Mouse (Mus musculus) embryonic facial prominence, embryonic 15.5 days (tissue): ENCODE data around the gene Tmem171. TPM values are rescaled to one million over a fixed set of nuclear protein-coding genes. Genes with fewer than 3 reads are reported as not detected.

Experiments
- ATAC-seq: fragments of 200-750 bp; cut with Nextera tagmentation; 2 replicates; pipeline ENCODE4 v1.8.0; 2017; ENCODE audit warnings: low read depth, moderate TSS enrichment; ENCODE audit not compliant: insufficient number of reproducible peaks, low FRiP score, low TSS enrichment
- H3K27ac ChIP-seq: fragments of 300-500 bp; sonication (generic); replicated peaks from 2 replicates; pipeline ENCODE4 v1.5.1; 2015; ENCODE audit warnings: mild to moderate bottlenecking, inconsistent platforms
- H3K27me3 ChIP-seq: fragments of 300-500 bp; sonication (generic); 2 replicates; pipeline ENCODE4 v1.6.1; 2015; ENCODE audit warnings: inconsistent platforms
- H3K36me3 ChIP-seq: fragments of 300-500 bp; sonication (generic); 2 replicates; pipeline ENCODE4 v1.6.1; 2015; ENCODE audit warnings: mild to moderate bottlenecking, inconsistent platforms
- H3K4me1 ChIP-seq: fragments of 300-500 bp; sonication (generic); 2 replicates; pipeline ENCODE4 v1.6.1; 2015; ENCODE audit warnings: inconsistent platforms
- H3K4me2 ChIP-seq: fragments of 300-500 bp; sonication (generic); replicated peaks from 2 replicates; pipeline ENCODE4 v1.6.1; 2015; ENCODE audit warnings: mild to moderate bottlenecking, inconsistent platforms
- H3K4me3 ChIP-seq: fragments of 300-500 bp; sonication (generic); replicated peaks from 2 replicates; pipeline ENCODE4 v1.5.1; 2015; ENCODE audit warnings: mild to moderate bottlenecking, inconsistent platforms
- H3K9ac ChIP-seq: fragments of 300-500 bp; sonication (generic); 2 replicates; pipeline ENCODE4 v1.6.1; 2015; ENCODE audit warnings: inconsistent platforms
- H3K9me3 ChIP-seq: fragments of 300-500 bp; sonication (generic); replicated peaks from 2 replicates; pipeline ENCODE4 v1.6.1; 2016; ENCODE audit warnings: inconsistent platforms
- WGBS: fragments of 180-500 bp; shearing (Covaris S2); methylation state at CpG from one replicate; pipeline ENCODE4 v1.1.7; 2015; 5-methylcytosine and 5-hydroxymethylcytosine counted together
- polyA plus RNA-seq: library from polyadenylated mRNA; unstranded; fragments of >200 nt; fragmentation: Nextera tagmentation; extraction: Ambion mirVana; gene quantifications from 2 replicates; pipeline ENCODE4 v1.2.1, GENCODE M21; 2015

Gene Tmem171
- polyA plus RNA-seq, 1 experiment from 2014 or later, result 0.69 TPM

DNA sequence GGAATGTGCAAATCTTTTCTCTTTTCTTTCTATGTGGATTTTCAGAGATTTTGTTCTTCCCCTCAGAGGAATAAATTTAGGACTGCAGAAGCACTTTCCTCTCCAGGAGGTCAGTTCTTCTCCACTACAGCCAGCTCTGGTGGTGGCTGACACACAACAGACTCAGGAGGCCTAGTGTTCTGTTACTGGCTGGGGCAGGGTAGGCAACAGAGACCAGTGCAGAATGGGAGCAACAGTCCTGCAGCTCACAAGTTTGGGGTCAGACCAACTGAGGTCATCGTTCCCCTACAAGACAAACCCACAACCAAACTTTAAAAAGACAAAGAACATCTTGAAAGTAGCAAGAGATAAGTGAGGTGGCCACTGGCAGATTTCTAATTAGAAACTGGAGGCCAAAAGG, 16.0 kb upstream of the Tmem171 start:
- no peaks in the 10 kb centered on the region for H3K4me1 ChIP-seq
- H3K36me3 ChIP-seq, result no peaks in the 10 kb centered on the region
- H3K4me3 ChIP-seq, result no peak overlapping the region
- WGBS, result 86% methylated on average over 1 of the region's 1 CpGs
- H3K27ac ChIP-seq, result no peak overlapping the region
- no peak for ATAC-seq
- no peak overlapping the region for H3K9ac ChIP-seq
- no peaks in the 10 kb centered on the region for H3K27me3 ChIP-seq
- no peak overlapping the region for H3K4me2 ChIP-seq
- no peaks in the 10 kb centered on the region for H3K9me3 ChIP-seq

DNA sequence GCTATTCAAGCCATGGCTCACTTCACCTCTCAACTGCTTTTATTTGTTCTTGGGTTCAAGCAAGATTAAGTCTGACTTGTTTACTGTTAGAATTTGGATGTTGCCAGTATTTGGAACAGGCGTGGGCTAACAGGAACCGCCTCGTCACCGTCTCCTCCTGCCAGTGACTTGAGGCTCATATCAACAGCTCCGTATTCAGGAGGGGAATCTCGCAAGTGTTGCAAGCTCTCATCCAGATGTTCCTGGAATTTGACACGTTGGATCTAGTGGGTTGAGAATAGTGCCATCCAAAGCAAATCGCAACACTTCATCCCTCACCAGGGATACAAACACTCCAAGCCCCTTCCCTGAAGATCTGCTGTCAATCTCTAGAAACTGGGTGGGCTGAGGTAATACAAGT, 15.6 kb upstream of the Tmem171 start:
- Histone ChIP-seq H3K9me3 (no peaks in the 10 kb centered on the region), H3K9ac (no peak overlapping the region), H3K27me3 (no peaks in the 10 kb centered on the region), H3K4me2 (no peak overlapping the region), H3K27ac (no peak overlapping the region), H3K4me3 (no peak overlapping the region), H3K36me3 (no peaks in the 10 kb centered on the region), H3K4me1 (no peaks in the 10 kb centered on the region)
- ATAC-seq, result no peak
- 53% methylated on average over 8 of the region's 8 CpGs for WGBS

DNA sequence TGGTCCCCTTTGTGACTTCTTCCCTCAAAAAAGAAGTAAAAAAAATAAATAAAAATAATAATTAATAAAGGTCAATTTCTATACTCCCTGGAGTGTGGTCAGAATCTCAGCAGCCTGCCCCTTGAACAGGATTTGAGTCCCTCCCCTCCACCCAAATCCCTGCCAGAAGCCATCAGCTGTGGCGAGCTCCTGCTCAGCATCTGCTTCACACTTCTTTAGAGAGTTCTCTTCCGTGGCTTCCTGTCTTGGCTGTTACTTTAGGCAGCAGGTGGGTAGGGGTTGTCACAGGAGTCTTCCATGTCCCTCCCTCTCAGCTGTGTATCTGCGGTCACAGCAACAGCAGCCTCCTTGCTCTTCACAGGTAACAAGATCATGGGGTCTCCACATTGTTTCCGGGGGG, 10.9 kb upstream of the Tmem171 start:
- ATAC-seq, result no peak
- H3K9ac ChIP-seq, result no peak overlapping the region
- no peaks in the 10 kb centered on the region for H3K9me3 ChIP-seq
- no peak overlapping the region for H3K4me2 ChIP-seq
- H3K4me1 ChIP-seq, result no peaks in the 10 kb centered on the region
- WGBS, result 65% methylated on average over 4 of the region's 4 CpGs
- no peaks in the 10 kb centered on the region for H3K27me3 ChIP-seq
- no peak overlapping the region for H3K4me3 ChIP-seq
- no peaks in the 10 kb centered on the region for H3K36me3 ChIP-seq
- H3K27ac ChIP-seq, result no peak overlapping the region

DNA sequence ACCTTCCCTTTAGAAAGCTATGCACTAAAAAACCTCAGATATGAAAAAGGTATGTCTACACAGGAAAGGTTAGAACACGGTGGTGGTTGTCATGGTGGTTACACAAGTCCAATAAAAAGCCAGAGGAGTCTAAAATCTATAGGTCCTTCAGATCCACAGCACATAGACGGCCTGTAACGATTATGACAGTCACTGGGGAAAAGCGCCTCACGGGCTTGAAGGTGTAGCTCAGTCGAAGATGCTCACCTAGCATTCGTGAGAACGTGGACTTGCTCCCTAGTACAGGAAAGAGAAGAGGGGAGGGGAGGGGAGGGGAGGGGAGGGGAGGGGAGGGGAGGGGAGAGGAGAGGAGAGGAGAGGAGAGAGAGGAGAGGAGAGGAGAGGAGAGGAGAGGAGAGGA, 9.2 kb upstream of the Tmem171 start:
- 72% methylated on average over 8 of the region's 8 CpGs for whole genome bisulfite sequencing
- no peak for ATAC-seq

DNA sequence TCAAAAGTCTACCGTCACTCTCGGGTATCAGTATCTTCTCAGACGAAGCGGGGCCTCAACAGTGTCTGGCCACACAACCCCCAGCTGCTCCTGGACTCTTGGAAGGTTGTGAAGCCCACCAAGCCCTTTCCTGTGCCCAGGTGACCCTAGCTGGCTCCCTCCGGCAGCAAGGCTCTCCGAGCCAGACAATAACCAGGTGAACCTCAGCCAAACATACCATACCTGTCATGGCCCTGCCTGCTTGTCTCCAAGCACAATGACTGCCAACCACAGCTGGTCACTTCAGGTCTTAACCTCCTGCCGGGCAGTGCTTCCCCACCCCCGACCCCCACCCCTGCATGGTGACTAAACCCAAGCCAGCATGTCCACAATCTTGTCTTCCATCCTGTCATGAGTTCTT, 7.7 kb upstream of the Tmem171 start:
- H3K27me3 ChIP-seq, result no peaks in the 10 kb centered on the region
- H3K9ac ChIP-seq, result no peak overlapping the region
- no peak for ATAC-seq
- 84% methylated on average over 8 of the region's 8 CpGs for WGBS
- H3K4me3 ChIP-seq, result no peak overlapping the region
- H3K9me3 ChIP-seq, result no peaks in the 10 kb centered on the region
- no peaks in the 10 kb centered on the region for H3K4me1 ChIP-seq
- H3K4me2 ChIP-seq, result no peak overlapping the region
- H3K27ac ChIP-seq, result no peak overlapping the region
- H3K36me3 ChIP-seq, result no peaks in the 10 kb centered on the region

More for the DNA sequence above, 9.2 kb upstream of the Tmem171 start:
- Histone ChIP-seq H3K36me3 (no peaks in the 10 kb centered on the region), H3K4me2 (no peak overlapping the region), H3K27me3 (no peaks in the 10 kb centered on the region), H3K4me3 (no peak overlapping the region), H3K27ac (no peak overlapping the region), H3K9me3 (no peaks in the 10 kb centered on the region), H3K4me1 (no peaks in the 10 kb centered on the region), H3K9ac (no peak overlapping the region)

DNA sequence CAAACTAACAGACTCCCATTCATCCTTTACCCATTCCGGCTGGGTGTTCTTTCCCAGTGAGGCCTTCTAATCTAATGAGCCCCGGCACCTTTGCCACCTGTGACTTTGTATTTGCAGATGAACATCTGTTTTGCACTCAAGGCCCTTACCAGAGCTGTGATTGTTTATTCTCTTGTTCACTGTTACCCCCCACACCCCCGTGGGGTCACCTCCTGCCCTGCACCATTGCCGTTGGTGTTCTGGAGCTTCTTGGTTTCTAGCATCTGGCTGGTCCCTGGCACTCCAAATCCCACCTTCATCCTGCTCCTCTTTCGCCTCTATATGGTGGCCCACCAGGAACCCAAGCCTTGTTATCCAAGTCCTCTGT, 6.7 kb upstream of the Tmem171 start:
- 78% methylated on average over 5 of the region's 5 CpGs for WGBS
- Histone ChIP-seq H3K27ac (no peak overlapping the region), H3K36me3 (no peaks in the 10 kb centered on the region), H3K4me1 (no peaks in the 10 kb centered on the region), H3K9me3 (no peaks in the 10 kb centered on the region), H3K4me3 (no peak overlapping the region), H3K9ac (no peak overlapping the region), H3K27me3 (0 out of 2 replicates have a peak, but pooled peaks cover under 1% of the 10 kb centered on the region), H3K4me2 (no peak overlapping the region)
- no peak for ATAC-seq

DNA sequence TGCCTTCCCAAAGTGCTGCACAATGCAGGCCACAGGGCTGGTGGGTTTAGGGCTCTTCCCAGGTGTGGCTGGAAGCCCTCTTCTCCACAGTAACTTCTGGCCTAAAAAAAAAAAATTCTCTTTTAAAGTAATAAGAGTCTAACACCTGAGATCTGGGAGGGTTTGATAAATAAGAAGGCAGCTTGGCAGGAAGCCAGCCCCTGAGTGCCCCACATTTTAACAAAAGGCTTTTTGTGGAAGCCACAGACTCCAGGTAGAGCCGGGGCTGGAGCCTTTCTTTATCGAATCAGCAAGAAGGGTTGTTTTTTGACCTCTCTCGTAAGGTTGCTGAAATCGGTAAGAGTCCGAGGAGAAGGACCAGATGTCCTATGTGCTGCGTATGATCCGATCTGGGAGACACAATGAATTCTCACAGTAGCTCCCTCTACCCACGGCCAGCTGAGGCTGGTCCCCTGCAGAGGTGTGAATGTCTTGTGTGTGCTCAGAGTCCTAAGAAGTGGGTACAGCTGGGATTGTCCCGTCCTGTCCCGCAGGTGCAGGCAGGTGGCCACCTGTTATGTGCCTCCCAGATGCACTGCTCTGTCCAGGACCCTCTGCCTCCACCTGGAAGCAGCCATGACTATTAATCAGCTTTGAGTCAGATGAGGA, 6.2 kb upstream of the Tmem171 start:
- Histone ChIP-seq H3K27me3 (peaks cover 5% of the 10 kb centered on the region; the same call in 1 of the 2 replicates), H3K4me3 (no peak overlapping the region), H3K4me2 (no peak overlapping the region), H3K9me3 (no peaks in the 10 kb centered on the region), H3K9ac (no peak overlapping the region), H3K36me3 (no peaks in the 10 kb centered on the region), H3K4me1 (no peaks in the 10 kb centered on the region), H3K27ac (no peak overlapping the region)
- 51% methylated on average over 10 of the region's 10 CpGs for WGBS
- no peak for ATAC-seq

DNA sequence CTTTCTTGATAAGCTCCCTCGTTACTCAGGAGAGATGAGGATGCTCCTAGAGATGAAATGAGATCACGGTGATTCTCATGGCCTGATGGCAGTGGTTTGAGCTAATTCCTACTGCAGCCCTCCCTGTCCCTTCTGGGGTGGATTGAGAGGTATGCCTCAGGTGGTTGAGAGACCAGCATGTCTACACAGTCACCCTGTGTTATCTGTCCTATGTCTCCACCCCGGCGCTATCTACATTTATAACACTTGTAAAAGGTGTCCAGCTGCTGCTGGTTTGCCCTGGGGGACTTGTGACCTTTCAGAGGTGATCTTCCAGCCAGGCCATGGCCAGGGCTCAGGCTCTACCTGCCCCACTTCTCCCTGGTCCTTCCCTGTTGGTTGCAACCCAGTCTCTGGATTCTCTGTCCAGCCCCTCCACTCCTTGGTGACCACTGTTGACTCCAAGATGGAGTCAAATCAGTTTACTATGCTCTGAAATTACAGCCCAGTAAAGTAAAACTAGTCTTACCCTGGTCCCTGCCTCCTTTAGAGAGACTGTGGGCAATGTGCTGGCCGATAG, 5.4 kb upstream of the Tmem171 start:
- Histone ChIP-seq H3K4me1 (peaks cover 3% of the 10 kb centered on the region), H3K36me3 (no peaks in the 10 kb centered on the region), H3K9me3 (no peaks in the 10 kb centered on the region), H3K4me2 (no peak overlapping the region), H3K9ac (no peak overlapping the region), H3K27me3 (peaks cover 13% of the 10 kb centered on the region), H3K4me3 (no peak overlapping the region), H3K27ac (no peak overlapping the region)
- no peak for ATAC-seq
- 78% methylated on average over 5 of the region's 5 CpGs for WGBS

DNA sequence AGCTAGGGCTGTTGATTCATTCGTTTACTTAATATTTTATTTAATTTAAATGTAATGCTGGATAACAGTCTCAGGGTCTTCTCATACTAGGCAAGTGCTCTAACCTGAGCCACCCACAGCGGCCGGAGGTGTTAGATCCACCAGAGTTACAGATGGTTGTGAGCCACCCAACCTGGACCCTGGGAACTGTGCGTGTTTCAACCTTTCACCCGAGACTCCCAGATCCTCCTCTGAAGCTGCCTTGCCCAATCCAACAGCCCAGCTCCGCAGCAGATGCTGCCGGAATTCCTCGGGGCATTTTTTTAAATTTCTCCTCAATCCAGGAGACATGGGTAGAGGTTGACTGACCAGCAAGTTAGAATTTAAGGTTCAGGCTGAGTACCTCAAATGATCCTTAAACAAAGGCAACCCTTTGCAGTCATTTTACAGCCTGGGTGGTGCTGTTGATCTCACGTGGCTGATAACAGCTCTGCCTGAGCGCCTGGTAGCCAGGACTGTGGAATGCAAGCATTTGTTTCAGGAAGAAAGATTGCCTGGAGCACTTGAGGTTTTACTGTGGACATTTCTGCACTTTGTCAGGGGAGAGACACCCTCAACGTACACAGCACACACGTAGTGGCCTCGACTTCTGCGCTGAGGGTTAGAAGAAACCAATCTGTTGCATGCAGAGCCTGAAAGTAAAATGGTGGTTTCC, 4.6 kb upstream of the Tmem171 start:
- H3K36me3 ChIP-seq, result no peaks in the 10 kb centered on the region
- no peaks in the 10 kb centered on the region for H3K9me3 ChIP-seq
- no peak for ATAC-seq
- 61% methylated on average over 14 of the region's 14 CpGs for WGBS
- H3K4me2 ChIP-seq, result no peak overlapping the region
- peaks cover 18% of the 10 kb centered on the region for H3K27me3 ChIP-seq
- no peak overlapping the region for H3K9ac ChIP-seq
- H3K4me3 ChIP-seq, result no peak overlapping the region
- H3K4me1 ChIP-seq, result peaks cover 9% of the 10 kb centered on the region
- no peak overlapping the region for H3K27ac ChIP-seq

DNA sequence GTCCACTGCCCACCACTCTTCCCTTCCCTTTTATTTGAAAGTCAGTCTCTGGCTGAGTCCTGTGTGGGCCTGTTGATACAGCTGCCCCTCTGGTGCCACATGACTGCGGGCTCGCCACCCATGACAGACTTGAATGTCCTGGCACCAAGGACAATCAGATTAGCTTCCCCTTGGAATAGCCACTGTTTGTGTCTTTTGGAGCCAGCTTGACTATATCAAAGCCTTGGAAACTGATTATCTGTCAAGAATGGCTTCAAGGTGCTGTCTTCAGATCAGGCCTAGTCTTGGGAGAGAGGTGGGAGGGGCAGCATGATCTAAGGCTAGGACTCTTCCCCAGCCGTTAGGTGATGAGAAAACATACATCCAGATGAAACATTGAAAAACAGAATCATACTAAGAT, 2.1 kb upstream of the Tmem171 start:
- no peak overlapping the region for H3K9ac ChIP-seq
- H3K9me3 ChIP-seq, result no peaks in the 10 kb centered on the region
- ATAC-seq, result no peak
- 89% methylated on average over 3 of the region's 3 CpGs for WGBS
- no peaks in the 10 kb centered on the region for H3K36me3 ChIP-seq
- peaks cover 28% of the 10 kb centered on the region for H3K27me3 ChIP-seq
- no peak overlapping the region for H3K27ac ChIP-seq
- H3K4me1 ChIP-seq, result peaks cover 9% of the 10 kb centered on the region
- H3K4me3 ChIP-seq, result no peak overlapping the region
- H3K4me2 ChIP-seq, result no peak overlapping the region

DNA sequence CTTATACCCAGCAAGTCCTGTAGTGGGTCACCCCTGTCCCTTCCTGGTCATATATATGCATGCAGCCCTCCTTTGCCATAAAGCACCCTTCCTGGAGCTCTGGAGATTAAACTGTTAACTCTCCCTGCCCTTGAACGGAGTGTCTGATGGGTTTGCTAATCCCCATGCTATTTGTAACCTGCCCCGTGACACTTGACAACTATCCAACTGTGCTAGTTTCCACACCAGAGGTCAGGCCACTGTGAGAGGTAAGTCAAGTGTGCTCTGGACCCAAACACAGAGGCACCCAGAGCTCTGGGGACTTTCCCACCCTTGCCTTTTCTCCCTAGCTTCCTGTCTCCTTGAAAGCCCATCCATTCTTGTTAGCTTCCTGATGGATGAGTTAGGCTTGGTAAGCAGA, 912 bp upstream of the Tmem171 start:
- no peak overlapping the region for H3K4me2 ChIP-seq
- no peaks in the 10 kb centered on the region for H3K36me3 ChIP-seq
- peaks cover 28% of the 10 kb centered on the region for H3K27me3 ChIP-seq
- no peaks in the 10 kb centered on the region for H3K9me3 ChIP-seq
- H3K9ac ChIP-seq, result no peak overlapping the region
- WGBS, result 46% methylated on average over 2 of the region's 2 CpGs
- no peak for ATAC-seq
- H3K4me3 ChIP-seq, result no peak overlapping the region
- H3K4me1 ChIP-seq, result peaks cover 9% of the 10 kb centered on the region
- no peak overlapping the region for H3K27ac ChIP-seq

DNA sequence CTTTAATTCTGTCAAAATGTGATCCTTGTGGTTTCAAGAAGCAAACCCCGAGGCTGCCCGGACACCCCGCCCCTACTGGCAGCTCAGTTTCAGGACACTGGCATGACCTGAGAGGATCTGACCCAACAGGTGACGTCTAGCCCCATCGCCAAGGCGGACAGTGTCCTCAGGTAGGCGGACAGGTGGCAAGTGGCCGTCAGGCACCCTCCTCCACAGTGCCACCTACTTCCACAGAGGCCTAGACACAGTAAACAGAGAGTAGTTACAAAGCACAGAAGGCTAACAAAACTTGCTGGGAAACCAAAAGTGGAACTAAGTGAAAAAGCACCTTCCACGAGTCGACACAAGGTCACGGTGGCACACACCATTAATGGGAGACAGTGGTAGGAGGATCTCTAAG, 1.3 kb downstream of the Tmem171 start:
- Histone ChIP-seq H3K36me3 (no peaks in the 10 kb centered on the region), H3K9ac (no peak overlapping the region), H3K27ac (no peak overlapping the region), H3K27me3 (peaks cover 28% of the 10 kb centered on the region), H3K4me3 (no peak overlapping the region), H3K4me2 (no peak overlapping the region), H3K4me1 (peaks cover 9% of the 10 kb centered on the region), H3K9me3 (no peaks in the 10 kb centered on the region)
- 86% methylated on average over 11 of the region's 11 CpGs for WGBS
- ATAC-seq, result no peak
